Mouse (Mus musculus) lung, postnatal 0 days (tissue): ENCODE data around the gene Srebf1.

Experiments used
- CTCF ChIP-seq: IDR thresholded peaks from 2 replicates; pipeline ENCODE4 v1.5.1; 2016; ENCODE audit warnings: antibody characterized with exemption, mild to moderate bottlenecking
- EP300 ChIP-seq: IDR thresholded peaks from 2 replicates; pipeline ENCODE4 v1.6.1; 2016; ENCODE audit warnings: antibody characterized with exemption, mild to moderate bottlenecking, control low read depth

DNA sequence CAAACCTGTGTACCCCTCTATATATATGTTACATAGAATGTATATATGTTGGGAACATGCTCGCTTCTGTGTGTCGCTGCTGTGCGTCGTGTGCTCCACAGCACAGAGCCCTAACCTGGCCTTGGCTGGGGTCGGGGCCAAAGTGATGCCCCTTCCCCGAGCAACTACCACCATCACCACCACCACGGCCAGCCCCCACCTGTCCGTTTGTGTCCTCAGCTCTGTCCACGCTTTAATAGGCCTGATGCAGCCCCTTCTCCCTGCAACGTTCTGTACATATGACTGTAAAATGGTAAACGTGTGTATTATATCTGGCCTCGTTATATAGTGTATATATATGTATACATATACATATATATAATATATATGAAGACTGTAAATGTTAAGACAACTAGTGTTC, 23.7 kb downstream of the Srebf1 start:
- no peak for TF ChIP-seq EP300
- TF ChIP-seq CTCF: no peak
